Mouse (Mus musculus): ENCODE data around the gene 4930467E23Rik. TPM values are rescaled to one million over a fixed set of nuclear protein-coding genes. Genes with fewer than 3 reads are reported as not detected.
"Not testable (repeated sequence)": the region's sequence is repeated elsewhere in the genome, so short reads cannot be mapped to it uniquely, and the experiment has no call there.

Gene 4930467E23Rik
- polyA plus RNA-seq, 1 experiment from 2014 or later, result not detected

DNA sequence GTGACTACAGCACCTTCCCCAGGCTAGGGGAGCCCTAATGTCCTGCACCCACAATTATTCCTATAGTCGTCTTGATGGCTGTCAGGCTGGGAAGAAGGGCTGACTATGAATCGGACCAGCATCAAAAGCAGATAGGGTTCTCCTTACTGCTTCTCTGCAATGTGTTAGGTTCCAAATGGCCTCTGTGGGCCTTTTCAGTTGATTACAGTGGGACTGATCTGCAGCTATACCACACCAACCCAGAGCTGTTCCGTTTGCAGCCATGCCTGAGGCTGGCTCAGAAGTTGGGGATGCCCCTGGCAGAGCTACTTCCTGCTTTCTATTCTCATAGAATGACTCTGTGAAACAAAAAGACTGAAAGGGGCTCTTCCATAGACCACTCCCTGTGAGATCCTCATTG lies 53.4 kb downstream of the 4930467E23Rik start:
- H3K9me3 ChIP-seq (ENCODE audit: control insufficient read depth, low read length); H3K4me3 ChIP-seq (ENCODE audit: low read depth, low read length); H3K27me3 ChIP-seq (replicated peaks; ENCODE audit: control insufficient read depth, insufficient read depth, low read length); H3K4me2 ChIP-seq; ATAC-seq (replicated peaks; ENCODE audit: low FRiP score); H3K4me1 ChIP-seq (replicated peaks; ENCODE audit: control insufficient read depth, insufficient read depth, low read length); DNase-seq (ENCODE audit: low spot score); H3K36me3 ChIP-seq (ENCODE audit: control insufficient read depth, insufficient read depth, low read length); H3K27ac ChIP-seq (ENCODE audit: low read depth, low read length); H3K9ac ChIP-seq (ENCODE audit: low read depth, low read length): not testable (repeated sequence)
- WGBS, result 81% methylated on average over 3 of the region's 3 CpGs

DNA sequence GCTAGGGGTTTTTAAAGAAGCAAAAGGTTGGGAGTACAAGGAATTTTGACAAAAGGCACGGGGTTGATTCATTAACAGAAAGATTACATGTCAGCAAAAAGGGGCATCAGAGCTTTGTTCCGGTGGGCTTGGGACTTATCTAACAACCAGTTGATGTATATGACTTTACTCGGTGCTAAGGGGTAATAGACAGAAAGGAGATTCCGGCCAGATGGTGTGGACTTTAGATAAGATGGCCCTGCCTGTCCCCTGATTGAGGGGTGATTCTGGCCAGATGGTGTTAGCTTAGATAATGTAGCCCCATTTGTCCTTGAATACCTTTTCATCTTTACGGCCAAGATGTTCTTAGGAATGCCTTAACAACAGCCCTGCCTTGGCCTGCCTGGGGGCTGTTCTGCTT lies 54.5 kb downstream of the 4930467E23Rik start:
- not testable (repeated sequence) for H3K27ac ChIP-seq (ENCODE audit: low read depth, low read length); H3K9me3 ChIP-seq (ENCODE audit: control insufficient read depth, low read length); H3K27me3 ChIP-seq (replicated peaks; ENCODE audit: control insufficient read depth, insufficient read depth, low read length); H3K9ac ChIP-seq (ENCODE audit: low read depth, low read length); H3K4me3 ChIP-seq (ENCODE audit: low read depth, low read length); DNase-seq (ENCODE audit: low spot score); H3K36me3 ChIP-seq (ENCODE audit: control insufficient read depth, insufficient read depth, low read length); ATAC-seq (replicated peaks; ENCODE audit: low FRiP score); H3K4me1 ChIP-seq (replicated peaks; ENCODE audit: control insufficient read depth, insufficient read depth, low read length); H3K4me2 ChIP-seq
- no CpG with 5 or more reads among the region's 5 CpGs for WGBS

DNA sequence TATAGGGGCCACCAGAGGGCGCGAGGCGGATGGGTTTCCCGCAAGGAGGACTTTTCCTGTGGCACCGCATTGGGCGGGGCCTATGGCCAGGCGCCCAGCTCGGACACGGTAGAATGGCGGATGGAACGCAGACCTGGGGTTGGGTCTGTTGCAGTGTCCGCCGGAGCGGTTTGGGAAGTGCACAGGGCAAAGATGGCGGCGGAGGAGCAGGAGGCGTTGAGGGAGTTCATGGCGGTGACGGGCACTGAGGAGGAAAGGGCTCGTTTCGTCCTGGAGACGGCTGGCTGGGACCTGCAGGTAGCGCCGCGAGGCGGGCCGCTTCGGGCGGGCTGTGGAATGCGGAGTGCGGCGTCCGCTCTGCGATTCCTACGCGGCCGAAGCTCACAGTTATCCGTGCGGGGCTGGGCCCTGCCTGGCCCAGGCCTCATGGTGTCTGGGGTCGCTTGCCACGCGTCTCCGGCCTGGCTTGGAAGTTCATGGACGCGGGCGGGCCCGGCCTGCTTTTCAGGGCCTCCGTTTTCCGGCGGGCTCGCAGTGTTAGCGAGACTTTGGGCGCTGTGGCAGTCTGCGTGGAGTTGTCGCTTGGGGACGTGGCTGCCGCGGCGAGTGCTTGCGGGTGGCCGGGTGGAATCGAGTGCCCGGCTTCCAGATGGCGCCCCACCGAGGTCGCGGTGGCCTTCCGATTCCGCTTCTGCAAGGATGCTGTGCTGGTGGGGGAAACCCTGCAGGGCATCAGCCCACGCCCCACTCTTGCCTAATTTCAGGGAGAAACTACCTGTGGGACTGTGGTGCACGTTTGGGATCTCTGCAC lies 55.4 kb downstream of the 4930467E23Rik start:
- Histone ChIP-seq H3K4me3 (ENCODE audit: low read depth, low read length) (peak overlapping the region; percentile 66), H3K9ac (ENCODE audit: low read depth, low read length) (peak overlapping the region; percentile 91), H3K27ac (ENCODE audit: low read depth, low read length) (peak overlapping the region; percentile 43; the same call in 1 of the 2 replicates), H3K4me2 (peak overlapping the region; percentile 51)
- H3K9me3 ChIP-seq (ENCODE audit: control insufficient read depth, low read length); H3K27me3 ChIP-seq (replicated peaks; ENCODE audit: control insufficient read depth, insufficient read depth, low read length); H3K36me3 ChIP-seq (ENCODE audit: control insufficient read depth, insufficient read depth, low read length); H3K4me1 ChIP-seq (replicated peaks; ENCODE audit: control insufficient read depth, insufficient read depth, low read length): not testable (repeated sequence)
- ATAC-seq (replicated peaks; ENCODE audit: low FRiP score) (peak; percentile 100), DNase-seq (ENCODE audit: low spot score) (peak; percentile 94)
- 10% methylated on average over 64 of the region's 71 CpGs for WGBS

DNA sequence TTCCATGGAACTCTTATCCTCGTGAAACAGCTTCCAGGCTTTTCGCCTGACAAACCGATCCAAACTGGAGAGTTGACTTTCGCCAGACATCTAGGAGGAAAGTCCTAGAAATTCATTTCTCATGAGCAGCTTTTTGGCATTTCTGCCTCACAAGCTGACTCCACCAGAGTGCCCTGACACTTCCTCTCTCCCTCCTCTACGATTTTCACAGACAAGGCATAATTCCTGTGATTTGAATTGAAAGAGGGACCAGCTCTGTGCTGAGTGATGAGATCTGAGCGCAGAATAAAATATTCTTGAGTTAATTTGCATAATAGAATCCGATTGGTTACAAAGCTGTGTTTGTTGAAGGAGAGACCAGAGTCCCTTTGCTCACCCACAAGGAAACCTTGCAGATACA lies 63.3 kb downstream of the 4930467E23Rik start:
- 76% methylated on average over 7 of the region's 7 CpGs for WGBS
- H3K9me3 ChIP-seq (ENCODE audit: control insufficient read depth, low read length); H3K9ac ChIP-seq (ENCODE audit: low read depth, low read length); DNase-seq (ENCODE audit: low spot score); H3K27ac ChIP-seq (ENCODE audit: low read depth, low read length); ATAC-seq (replicated peaks; ENCODE audit: low FRiP score); H3K27me3 ChIP-seq (replicated peaks; ENCODE audit: control insufficient read depth, insufficient read depth, low read length); H3K4me3 ChIP-seq (ENCODE audit: low read depth, low read length); H3K4me1 ChIP-seq (replicated peaks; ENCODE audit: control insufficient read depth, insufficient read depth, low read length); H3K4me2 ChIP-seq; H3K36me3 ChIP-seq (ENCODE audit: control insufficient read depth, insufficient read depth, low read length): not testable (repeated sequence)

Other genes with a start within 250 kb of the 4930467E23Rik start
- not detected in 2 replicates for gene Defb7, start 234.5 kb upstream of the 4930467E23Rik start, polyA plus RNA-seq (2014; fragmentation: Nextera tagmentation; extraction: Ambion mirVana)
- gene Gm31371, start 173.8 kb downstream of the 4930467E23Rik start, polyA plus RNA-seq (2014; fragmentation: Nextera tagmentation; extraction: Ambion mirVana), result not detected in 2 replicates